Mouse (Mus musculus): ENCODE data around the gene Sh3pxd2a.
"Not testable (repeated sequence)": the region's sequence is repeated elsewhere in the genome, so short reads cannot be mapped to it uniquely, and the experiment has no call there.

The Sh3pxd2a gene

DNA sequence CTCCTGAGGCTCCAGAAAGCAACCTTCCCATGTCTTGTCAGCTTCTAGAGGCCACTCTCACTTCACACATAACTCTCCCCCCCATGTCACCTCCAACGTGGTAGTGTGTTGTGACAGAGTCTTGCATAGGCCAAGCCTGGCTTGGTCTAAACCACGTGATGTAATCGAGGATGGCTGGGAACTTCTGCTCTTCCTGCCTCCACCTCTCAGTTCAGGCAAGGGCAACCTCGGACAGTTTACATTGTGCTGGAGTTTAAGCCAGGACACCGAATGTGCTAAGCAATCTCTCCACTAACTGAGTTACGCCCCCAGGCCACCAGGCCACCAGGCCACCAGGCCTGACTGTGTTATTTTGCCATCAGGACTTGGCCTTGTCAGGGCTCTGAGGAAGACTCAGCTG is 57.7 kb downstream of the Sh3pxd2a start:
- DNase-seq (ENCODE audit: low spot score): no peak

DNA sequence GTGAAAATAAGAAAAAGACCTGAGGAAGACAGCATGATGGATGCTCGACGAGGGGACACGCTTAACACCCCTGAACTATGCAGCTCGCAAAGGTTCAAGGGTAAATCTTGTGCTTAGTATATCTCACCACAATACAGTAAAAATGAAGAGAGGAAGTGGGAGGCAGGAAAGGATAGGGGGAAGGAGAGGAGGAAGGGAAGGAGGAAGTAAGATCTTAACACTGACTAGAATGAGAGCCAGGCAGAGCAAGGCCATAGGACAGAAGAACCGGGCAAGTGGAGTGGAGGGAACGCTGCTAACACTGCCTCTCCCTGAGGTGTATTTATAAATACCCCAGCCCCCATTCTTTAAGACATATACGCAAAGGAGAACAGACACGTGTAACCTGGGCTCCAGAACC is 58.7 kb downstream of the Sh3pxd2a start:
- no peak for DNase-seq (ENCODE audit: low spot score)

DNA sequence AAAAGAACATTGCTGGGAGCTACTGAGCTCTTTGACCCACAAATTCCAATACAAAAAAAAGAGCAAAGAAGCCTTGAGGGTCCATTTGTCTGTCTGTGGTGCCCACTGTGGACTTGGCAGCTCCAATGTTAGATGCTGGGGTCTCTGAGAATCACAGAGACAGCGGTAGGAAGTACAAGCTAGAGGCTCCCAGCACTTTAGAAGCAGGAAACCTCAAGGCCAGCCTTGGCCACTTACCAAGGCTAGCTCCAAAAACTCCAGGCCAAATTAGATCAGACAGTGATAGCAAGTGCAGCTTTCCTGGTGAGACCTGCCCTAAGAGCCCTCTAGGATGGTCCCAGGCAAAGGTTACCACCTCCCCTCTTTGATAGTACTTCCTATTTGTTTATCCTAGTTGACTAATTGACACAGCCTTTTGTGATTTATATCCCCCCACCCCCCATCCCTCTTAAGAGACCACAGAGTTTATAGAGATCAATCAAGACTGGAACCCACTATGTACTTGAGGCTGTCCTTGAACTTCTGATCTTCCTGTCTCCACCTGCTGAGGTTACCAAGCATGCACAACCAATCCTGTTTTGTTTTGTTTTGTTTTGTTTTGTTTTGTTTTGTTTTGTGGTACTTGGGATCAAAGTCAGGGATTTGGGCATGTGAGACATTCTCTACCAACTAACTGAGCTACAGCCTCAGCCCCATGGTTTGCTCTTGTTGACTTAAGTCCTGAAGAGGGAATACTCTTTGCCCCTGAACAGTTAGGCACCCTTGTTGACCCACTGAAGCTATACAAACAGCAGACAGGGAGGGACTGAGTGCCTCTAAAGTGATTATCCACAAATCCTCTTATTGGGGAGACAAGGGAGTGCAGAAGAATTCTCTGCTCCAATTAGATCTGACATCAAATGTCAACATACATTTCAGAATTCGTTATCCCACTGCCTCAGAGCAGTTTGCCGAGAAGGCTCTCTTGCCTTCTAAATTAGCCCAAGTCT is 60.5 kb downstream of the Sh3pxd2a start:
- DNase-seq (ENCODE audit: low spot score): no peak

DNA sequence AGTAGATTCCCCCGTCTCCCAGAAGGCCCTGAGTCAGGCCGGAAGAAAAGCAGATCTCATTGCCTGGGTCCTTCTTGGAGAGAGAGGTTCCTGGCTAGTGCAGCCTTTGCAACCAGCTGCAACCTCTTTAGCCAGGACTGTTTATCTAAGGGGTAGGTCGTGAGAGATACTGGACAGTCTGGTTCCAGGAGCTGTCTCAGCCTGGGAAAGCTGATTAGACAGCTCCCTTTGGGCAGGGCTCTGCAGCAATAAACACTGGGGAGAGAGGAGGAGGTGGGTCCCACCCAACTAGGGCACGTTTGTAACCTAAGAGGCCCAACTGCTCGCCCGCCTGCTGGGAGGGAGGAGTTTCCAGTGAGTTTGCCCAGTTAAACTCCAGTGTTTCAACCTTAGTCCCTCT is 61.2 kb downstream of the Sh3pxd2a start:
- DNase-seq (ENCODE audit: low spot score): peak; percentile 89

GRCm38 (mm10) chr19:47402544-47402943 is 61.7 kb downstream of the Sh3pxd2a start:
- no peak for DNase-seq (ENCODE audit: low spot score)

DNA sequence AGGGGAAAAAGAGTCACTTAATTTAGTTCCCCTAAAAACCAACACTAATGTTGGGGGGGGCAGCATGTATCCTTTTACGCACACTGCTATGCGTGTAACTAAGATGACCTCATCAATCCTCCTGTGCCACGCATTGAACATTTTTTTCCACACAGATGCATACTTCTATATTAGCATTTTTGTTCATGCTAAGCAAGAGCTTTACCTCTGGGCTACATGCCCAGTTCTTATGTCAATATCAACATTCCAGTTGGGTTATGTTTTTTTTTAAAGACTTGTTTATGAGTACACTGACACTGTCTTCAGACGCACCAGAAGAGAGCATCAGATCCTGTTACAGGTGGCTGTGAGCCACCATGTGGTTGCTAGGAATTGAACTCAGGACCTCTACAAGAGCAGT is 64.5 kb downstream of the Sh3pxd2a start:
- no peak for DNase-seq (ENCODE audit: low spot score)

- no peak for DNase-seq (ENCODE audit: low spot score)
These were observed 65.2 kb downstream of the Sh3pxd2a start for GRCm38 (mm10) chr19:47399029-47399428.

DNA sequence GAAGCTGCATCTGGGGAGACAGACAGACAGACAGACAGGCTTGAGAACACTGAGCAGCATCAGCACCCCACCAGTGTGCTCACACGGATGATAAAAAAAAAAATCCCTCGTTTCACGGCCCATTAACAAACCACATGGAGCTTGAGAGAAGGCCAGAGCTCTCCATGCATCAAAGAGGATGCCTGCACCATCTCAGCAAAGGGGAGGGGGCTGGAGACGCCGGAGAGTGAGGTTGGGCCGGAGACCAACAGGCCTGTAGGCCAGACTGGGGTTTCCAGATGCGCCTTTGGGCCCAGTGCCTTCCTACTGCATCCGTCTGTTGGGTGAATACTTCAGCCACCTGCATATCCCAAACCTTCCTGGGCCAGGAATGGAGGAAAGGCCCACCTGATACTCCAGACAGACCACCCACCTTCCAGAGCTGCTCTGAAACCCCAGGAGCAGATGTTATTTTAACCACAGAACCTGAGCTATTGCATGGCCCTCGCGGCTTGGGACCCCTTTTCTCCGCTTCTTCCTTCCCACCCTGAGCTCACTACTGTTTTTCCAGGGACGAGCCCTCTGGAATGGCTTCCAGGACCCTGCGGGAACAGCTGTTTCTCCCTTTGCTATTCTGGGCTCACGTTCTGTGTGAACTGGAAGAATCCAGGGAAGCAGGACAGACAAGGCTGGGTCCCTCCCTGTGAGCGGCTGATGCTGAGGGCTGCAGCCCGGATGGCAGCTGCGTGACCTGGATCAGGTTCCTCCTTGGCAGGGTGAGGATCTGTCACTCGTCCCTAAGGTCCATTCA is 66.1 kb downstream of the Sh3pxd2a start:
- DNase-seq (ENCODE audit: low spot score): no peak

DNA sequence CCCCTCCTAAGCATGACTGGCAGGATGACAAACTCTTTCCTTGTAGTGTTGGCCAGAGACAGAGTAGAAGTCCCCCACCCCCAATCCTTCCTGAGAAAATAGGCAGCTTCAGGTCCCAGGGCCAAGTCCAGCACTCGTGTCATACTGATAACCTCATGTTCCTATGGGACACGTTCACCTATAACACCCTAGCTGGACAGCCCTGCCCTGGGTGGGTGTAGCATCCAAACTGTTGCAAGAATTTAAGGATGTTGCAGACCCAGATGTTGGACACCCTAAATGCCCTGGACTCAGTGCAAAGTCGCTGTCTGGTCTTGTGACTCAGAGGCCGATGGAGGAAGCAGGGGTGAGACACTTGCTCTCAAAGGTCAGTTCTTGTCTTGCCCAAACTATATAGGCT is 68.9 kb downstream of the Sh3pxd2a start:
- DNase-seq (ENCODE audit: low spot score): no peak

GRCm38 (mm10) chr19:47394781-47395180 is 69.4 kb downstream of the Sh3pxd2a start:
- DNase-seq (ENCODE audit: low spot score): not testable (repeated sequence)

GRCm38 (mm10) chr19:47390878-47391277 is 73.3 kb downstream of the Sh3pxd2a start:
- no peak for DNase-seq (ENCODE audit: low spot score)

GRCm38 (mm10) chr19:47387887-47388286 is 76.3 kb downstream of the Sh3pxd2a start:
- DNase-seq (ENCODE audit: low spot score): no peak

DNA sequence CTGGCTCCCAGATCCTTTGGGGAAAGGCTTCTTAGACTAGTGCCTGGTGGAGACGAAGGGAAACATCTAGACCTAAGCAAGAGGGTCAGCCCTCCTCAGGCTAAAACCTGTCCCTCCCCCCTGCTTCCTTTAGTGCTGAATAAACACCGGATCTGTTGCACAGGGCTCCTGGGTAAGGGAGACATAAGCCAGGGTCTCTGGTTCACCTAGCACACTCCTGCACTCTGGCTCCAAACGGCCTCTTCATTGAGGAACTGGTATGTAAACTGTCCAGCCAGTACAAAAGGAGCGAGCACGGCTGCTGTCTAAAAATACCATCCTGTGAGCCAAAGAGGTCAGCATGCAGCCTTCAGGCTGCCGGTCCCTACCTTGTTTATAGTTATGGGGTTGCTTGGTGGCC is 76.8 kb downstream of the Sh3pxd2a start:
- DNase-seq (ENCODE audit: low spot score): no peak

- DNase-seq (ENCODE audit: low spot score): no peak
These were observed 78.2 kb downstream of the Sh3pxd2a start for GRCm38 (mm10) chr19:47385971-47386370.

GRCm38 (mm10) chr19:47384639-47385038 is 79.6 kb downstream of the Sh3pxd2a start:
- DNase-seq (ENCODE audit: low spot score): peak; percentile 69

GRCm38 (mm10) chr19:47384036-47384435 is 80.2 kb downstream of the Sh3pxd2a start:
- DNase-seq (ENCODE audit: low spot score): peak; percentile 74

GRCm38 (mm10) chr19:47382268-47382667 is 81.9 kb downstream of the Sh3pxd2a start:
- DNase-seq (ENCODE audit: low spot score): no peak

DNA sequence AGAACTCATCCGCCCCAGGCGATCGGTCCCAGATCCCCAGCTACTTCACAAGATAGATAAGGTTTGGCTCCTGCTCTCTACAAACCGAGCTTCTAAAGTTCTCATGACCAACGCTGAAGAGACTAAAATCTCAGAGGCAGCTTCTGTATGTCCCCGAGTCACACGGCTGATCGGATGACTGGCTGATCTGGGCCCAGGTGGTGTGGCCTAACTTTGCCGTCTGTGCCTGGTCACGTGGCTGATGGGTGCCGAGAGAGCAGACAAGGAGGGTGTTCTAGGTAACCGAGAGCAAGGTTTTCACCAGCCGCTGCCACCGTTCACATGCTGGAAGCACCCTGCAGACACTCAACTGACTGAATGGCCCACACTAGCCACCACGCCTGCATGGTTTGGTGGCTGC is 83.2 kb downstream of the Sh3pxd2a start:
- no peak for DNase-seq (ENCODE audit: low spot score)

DNA sequence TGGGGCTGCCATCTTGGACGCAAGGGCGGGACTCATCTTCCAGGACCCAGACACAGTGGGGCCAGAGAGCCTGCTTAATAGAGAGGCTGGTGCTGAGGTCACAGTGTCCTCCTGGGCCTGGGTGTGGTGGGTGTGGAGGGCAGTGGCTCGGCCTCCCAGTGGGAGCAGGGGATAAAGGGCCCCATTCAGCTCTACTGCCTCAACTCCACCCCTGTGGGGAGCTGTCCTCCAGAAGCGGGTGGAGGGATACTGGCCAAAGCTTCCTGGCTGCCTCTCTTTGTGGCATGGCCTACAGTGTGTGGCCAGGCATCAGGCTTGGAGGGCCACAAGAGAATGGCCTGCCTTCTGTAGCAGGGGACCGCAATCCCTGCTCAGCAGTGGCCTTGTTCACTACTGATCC is 85.1 kb downstream of the Sh3pxd2a start:
- peak; percentile 81 for DNase-seq (ENCODE audit: low spot score)

DNA sequence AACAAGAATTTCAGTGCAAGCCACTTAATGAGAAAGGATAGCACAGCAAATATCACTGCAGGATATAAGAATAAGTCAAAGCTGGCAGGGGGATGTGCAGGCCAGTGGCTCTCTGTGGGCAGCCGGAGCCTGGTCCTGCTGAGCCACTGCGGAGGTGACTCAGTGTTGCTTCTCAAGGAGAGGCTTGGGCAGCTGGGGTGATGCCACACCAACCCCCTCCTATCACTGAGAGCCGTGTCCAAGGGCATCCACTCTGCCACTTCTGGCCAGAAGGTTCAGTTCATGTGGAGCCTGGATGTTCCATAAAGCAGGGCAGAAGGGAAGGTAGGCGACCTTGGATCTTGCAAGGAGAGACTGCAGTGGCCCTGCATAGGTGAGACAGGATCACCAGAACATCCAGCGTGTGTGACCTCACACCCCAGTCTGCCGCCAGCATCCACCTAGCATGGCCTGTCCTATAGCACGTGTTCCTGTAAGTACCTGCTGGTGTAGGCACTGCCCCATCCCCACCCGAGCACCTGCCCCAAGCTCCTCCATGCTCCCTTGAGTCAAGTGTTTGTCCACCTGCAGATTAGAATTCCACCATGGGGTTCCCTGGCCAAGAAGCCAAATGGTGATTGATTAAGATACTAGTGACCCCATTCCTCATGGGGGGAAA is 89.2 kb downstream of the Sh3pxd2a start:
- DNase-seq (ENCODE audit: low spot score): no peak

- DNase-seq (ENCODE audit: low spot score): peak; percentile 78
These were observed 89.8 kb downstream of the Sh3pxd2a start for GRCm38 (mm10) chr19:47374440-47374839.

DNA sequence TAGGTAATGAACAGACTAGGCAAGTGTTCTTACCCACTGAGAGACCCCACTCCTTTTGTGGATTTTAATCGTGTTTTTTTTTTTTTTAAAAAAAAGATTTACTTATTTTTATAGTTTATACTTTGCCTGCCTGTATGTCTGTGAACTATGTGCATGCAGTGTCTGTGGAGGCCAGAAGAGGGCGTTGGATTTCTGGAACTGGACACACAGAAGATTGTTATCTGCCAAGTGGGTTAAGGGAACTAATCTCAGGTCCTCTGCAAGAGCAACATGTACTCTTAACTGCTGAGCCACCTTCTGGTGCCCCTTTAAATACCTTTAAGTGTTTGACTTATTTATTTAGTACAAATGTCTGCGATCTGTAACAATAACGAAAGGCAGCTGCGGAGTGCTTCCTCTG is 92.2 kb downstream of the Sh3pxd2a start:
- no peak for DNase-seq (ENCODE audit: low spot score)

Data from c-Kit-positive CD71-positive TER-119-positive erythroid progenitor cells, embryonic 14.5 days (primary cell).